Mouse (Mus musculus): ENCODE data around the gene Mrpl36. TPM values are rescaled to one million over a fixed set of nuclear protein-coding genes. Genes with fewer than 3 reads are reported as not detected.

The Mrpl36 gene
- polyA plus RNA-seq, 1 experiment from 2014 or later = 160 TPM

DNA sequence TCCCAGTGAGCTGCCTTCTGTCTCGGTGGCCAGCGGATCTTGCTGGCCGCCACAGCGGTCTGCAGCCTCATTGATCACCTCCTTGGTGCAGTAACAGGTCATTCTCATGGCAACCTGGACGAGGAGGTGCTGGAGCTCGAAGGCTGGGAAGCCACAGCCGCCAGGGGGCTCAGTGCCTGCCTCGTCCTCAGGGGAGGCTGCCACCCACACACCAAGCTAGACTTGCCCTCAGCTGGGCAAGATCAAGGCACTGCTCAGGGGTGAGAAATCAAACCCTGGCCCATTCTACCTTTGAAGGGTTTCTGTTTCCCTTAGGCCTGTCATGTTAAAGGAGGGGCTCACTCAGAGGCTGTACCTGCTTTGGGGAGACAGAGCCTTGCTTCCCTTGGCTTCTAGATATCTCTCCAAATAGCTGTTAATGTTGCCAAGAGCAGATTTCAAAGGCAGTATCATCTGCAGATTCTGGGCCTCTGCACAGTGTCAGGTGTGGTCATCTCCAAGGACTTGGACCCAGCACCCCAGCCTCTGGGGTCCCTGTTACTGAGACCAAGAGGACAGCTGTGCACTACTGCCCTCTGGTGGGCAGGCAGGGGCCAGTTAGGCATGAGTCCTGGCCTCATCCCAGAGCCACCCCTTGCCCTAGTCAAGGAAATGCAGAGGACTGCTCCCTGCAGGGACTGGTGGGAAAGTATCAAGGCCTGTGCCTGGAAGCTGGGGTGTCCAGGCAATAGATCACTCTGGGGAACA lies 18.0 kb upstream of the Mrpl36 start:
- H3K4me3 ChIP-seq (replicated peaks) = no peak overlapping the region
- H3K4me2 ChIP-seq (replicated peaks) = no peak overlapping the region
- H3K36me3 ChIP-seq = no peaks in the 10 kb centered on the region
- peak; percentile 78 for ATAC-seq
- no peaks in the 10 kb centered on the region for H3K9me3 ChIP-seq
- H3K9ac ChIP-seq = no peak overlapping the region
- no peaks in the 10 kb centered on the region for H3K4me1 ChIP-seq (replicated peaks)
- 19% methylated on average over 8 of the region's 8 CpGs for WGBS
- no peak overlapping the region for H3K27ac ChIP-seq
- H3K27me3 ChIP-seq (replicated peaks) = no peaks in the 10 kb centered on the region

DNA sequence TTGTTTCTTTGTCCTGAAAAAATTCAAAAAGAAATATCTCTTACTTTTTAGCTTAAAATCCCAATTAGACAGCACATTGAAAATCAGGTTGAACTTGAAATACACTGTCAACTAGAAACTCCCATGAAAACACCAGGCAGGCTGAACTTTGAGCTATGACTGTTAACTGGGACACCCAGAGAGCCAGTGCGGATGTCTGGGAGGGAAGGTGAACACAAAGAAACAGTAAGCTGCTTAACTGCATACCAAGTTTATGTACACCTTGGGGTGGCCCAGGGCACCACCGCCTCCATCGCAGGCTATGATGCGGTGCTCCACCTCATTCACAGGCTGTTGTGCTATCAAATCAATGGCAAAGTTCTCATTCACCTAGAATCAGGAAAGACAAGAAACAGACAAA lies 8.3 kb upstream of the Mrpl36 start:
- no peak overlapping the region for H3K4me2 ChIP-seq (replicated peaks)
- H3K4me3 ChIP-seq (replicated peaks) = no peak overlapping the region
- WGBS = 93% methylated on average over 4 of the region's 4 CpGs
- H3K4me1 ChIP-seq (replicated peaks) = no peaks in the 10 kb centered on the region; the same call in 1 of the 2 replicates
- no peak overlapping the region for H3K9ac ChIP-seq
- no peaks in the 10 kb centered on the region for H3K27me3 ChIP-seq (replicated peaks)
- no peak for ATAC-seq
- peaks cover 41% of the 10 kb centered on the region for H3K36me3 ChIP-seq
- no peaks in the 10 kb centered on the region for H3K9me3 ChIP-seq
- H3K27ac ChIP-seq = no peak overlapping the region

- H3K4me1 ChIP-seq (replicated peaks) = no peaks in the 10 kb centered on the region; the same call in 1 of the 2 replicates
- H3K27me3 ChIP-seq (replicated peaks) = no peaks in the 10 kb centered on the region
- no peak overlapping the region for H3K4me3 ChIP-seq (replicated peaks)
- 88% methylated on average over 10 of the region's 10 CpGs for WGBS
- no peak for ATAC-seq
- H3K36me3 ChIP-seq = peaks cover 44% of the 10 kb centered on the region
- no peak overlapping the region for H3K9ac ChIP-seq
- H3K4me2 ChIP-seq (replicated peaks) = no peak overlapping the region
- no peaks in the 10 kb centered on the region for H3K9me3 ChIP-seq
- H3K27ac ChIP-seq = no peak overlapping the region
These were observed 5.7 kb upstream of the Mrpl36 start for GRCm38 (mm10) chr13:73322626-73323025.

DNA sequence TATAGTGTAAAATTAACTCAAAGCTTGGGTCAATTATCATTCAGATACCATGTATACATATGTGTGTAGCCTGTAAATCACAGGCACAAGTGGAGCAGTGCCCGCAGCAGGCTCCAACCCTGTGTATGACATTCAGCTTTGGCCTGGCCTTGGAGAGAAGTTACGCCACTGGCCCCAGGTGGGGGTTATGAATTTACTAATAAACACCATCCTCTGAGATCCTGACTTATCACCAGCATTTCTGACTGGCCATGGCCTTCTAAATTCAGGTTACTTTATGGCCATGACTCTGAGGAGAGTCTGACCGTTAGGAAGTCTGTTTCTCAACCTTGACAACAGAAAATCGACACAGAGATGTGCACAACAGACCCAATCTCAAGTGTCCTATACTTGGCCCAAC lies 4.9 kb upstream of the Mrpl36 start:
- Histone ChIP-seq H3K4me2 (replicated peaks) (no peak overlapping the region), H3K36me3 (peaks cover 38% of the 10 kb centered on the region), H3K9me3 (no peaks in the 10 kb centered on the region), H3K27ac (no peak overlapping the region), H3K4me3 (replicated peaks) (no peak overlapping the region), H3K4me1 (replicated peaks) (no peaks in the 10 kb centered on the region; the same call in 1 of the 2 replicates), H3K27me3 (replicated peaks) (no peaks in the 10 kb centered on the region), H3K9ac (no peak overlapping the region)
- WGBS = 93% methylated on average over 4 of the region's 4 CpGs
- no peak for ATAC-seq

DNA sequence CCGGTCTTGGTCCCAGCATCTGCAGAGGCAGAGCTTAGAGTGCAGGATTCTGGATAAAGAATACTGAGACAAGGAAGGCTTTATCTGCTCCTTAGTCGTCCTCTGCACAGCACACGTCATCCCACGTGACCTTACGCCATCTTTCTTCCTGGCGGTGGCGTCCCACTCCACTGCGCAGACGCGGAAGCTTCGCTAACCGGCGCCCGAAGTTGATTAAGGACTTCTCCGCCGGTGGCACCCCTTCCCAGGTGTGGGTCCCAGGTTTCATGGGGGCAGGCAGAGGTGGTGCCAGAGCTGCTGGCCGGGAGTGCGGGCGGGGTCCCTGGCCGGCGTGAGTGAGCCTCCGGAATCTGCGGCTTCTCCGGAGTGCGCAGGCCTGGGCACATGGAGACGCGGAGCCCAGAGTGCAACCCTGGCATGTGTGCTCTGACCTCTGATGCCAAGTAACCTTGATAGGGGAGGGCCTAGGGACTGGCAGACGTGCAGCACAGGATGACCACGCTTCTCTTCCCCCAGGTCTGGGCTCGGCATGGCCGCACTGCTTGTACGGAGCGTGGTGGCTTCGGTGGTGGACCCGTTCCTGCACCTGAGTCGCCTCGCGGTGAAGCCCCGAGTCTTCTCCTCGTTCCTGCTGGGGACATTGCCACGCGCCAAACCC lies 2.7 kb downstream of the Mrpl36 start:
- peaks cover 10% of the 10 kb centered on the region for H3K4me1 ChIP-seq (replicated peaks)
- peak; percentile 87 for ATAC-seq
- H3K9ac ChIP-seq = peak overlapping the region; percentile 87
- 0 out of 2 replicates have a peak, but pooled peaks cover 4% of the 10 kb centered on the region for H3K36me3 ChIP-seq
- under 1% methylated on average over 42 of the region's 42 CpGs for WGBS
- H3K4me3 ChIP-seq (replicated peaks) = peak overlapping the region; percentile 72
- peak overlapping the region; percentile 95 for H3K4me2 ChIP-seq (replicated peaks)
- H3K27ac ChIP-seq = peak overlapping the region; percentile 19
- no peaks in the 10 kb centered on the region for H3K27me3 ChIP-seq (replicated peaks)
- no peaks in the 10 kb centered on the region for H3K9me3 ChIP-seq

- peak overlapping the region; percentile 72 for H3K4me3 ChIP-seq (replicated peaks)
- peak overlapping the region; percentile 87 for H3K9ac ChIP-seq
- no peak for ATAC-seq
- H3K27me3 ChIP-seq (replicated peaks) = no peaks in the 10 kb centered on the region
- no peaks in the 10 kb centered on the region for H3K36me3 ChIP-seq
- 0 out of 2 replicates have a peak overlapping the region, but pooled peaks have one; percentile 19 for H3K27ac ChIP-seq
- peaks cover 10% of the 10 kb centered on the region for H3K4me1 ChIP-seq (replicated peaks)
- H3K9me3 ChIP-seq = no peaks in the 10 kb centered on the region
- H3K4me2 ChIP-seq (replicated peaks) = peak overlapping the region; percentile 95
- 57% methylated on average over 3 of the region's 3 CpGs for WGBS
These were observed 3.4 kb downstream of the Mrpl36 start for GRCm38 (mm10) chr13:73331736-73332135.

GRCm38 (mm10) chr13:73336753-73337152 lies 8.4 kb downstream of the Mrpl36 start:
- H3K9ac ChIP-seq = no peak overlapping the region
- H3K4me2 ChIP-seq (replicated peaks) = no peak overlapping the region
- WGBS = 40% methylated on average over 7 of the region's 7 CpGs
- no peak overlapping the region for H3K4me3 ChIP-seq (replicated peaks)
- no peaks in the 10 kb centered on the region for H3K9me3 ChIP-seq
- no peak overlapping the region for H3K27ac ChIP-seq
- no peak for ATAC-seq
- no peaks in the 10 kb centered on the region for H3K36me3 ChIP-seq
- peaks cover 1% of the 10 kb centered on the region for H3K4me1 ChIP-seq (replicated peaks)
- H3K27me3 ChIP-seq (replicated peaks) = no peaks in the 10 kb centered on the region

GRCm38 (mm10) chr13:73345102-73345890 lies 17.0 kb downstream of the Mrpl36 start:
- Histone ChIP-seq H3K4me3 (replicated peaks) (no peak overlapping the region), H3K9ac (no peak overlapping the region), H3K4me1 (replicated peaks) (no peaks in the 10 kb centered on the region), H3K9me3 (no peaks in the 10 kb centered on the region), H3K27me3 (replicated peaks) (no peaks in the 10 kb centered on the region), H3K27ac (no peak overlapping the region), H3K4me2 (replicated peaks) (no peak overlapping the region), H3K36me3 (no peaks in the 10 kb centered on the region)
- no peak for ATAC-seq
- 80% methylated on average over 9 of the region's 9 CpGs for WGBS

DNA sequence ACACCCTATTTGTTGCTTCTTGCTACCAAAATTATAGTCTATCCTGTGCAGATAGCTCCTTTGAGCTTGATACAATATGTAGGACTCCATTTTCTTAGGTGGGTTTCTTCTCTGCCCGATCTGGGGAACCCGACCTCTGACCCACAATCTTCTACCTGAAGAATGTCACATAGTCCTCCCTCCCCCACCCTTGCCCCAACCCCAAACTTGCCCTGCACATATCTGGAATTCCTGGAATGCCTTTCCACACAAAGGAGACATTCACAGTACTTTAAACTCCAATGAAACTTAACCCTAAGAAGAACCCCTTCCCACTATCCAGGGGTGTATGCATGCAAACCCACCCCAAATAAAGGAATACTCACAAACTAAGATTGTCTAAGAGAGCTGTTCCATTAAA lies 17.8 kb downstream of the Mrpl36 start:
- H3K27ac ChIP-seq = no peak overlapping the region
- whole genome bisulfite sequencing = 23% methylated on average over 2 of the region's 2 CpGs
- ATAC-seq = no peak
- H3K9me3 ChIP-seq = no peaks in the 10 kb centered on the region
- H3K9ac ChIP-seq = no peak overlapping the region
- H3K27me3 ChIP-seq (replicated peaks) = no peaks in the 10 kb centered on the region
- no peaks in the 10 kb centered on the region for H3K36me3 ChIP-seq
- no peaks in the 10 kb centered on the region; the same call in 1 of the 2 replicates for H3K4me1 ChIP-seq (replicated peaks)
- H3K4me3 ChIP-seq (replicated peaks) = no peak overlapping the region
- no peak overlapping the region for H3K4me2 ChIP-seq (replicated peaks)

DNA sequence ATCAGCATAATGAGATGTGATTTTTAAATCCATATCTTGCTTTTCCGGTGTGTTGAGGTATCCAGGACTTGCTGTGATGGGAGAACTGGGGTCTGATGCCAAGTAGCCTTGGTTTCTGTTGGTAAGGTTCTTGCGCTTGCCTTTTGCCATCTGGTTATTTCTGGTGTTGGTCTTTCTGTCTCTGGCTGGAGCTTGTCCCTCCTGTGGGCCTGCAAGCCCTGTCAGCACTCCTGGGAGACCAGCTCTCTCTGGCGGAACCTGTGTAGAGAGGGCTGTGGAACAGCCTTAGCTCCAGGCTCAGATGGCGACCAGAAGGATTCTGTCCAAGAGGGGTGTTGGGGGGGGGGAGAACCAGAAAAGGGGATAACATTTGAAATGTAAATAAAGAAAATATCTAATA lies 18.4 kb downstream of the Mrpl36 start:
- Histone ChIP-seq H3K9me3 (no peaks in the 10 kb centered on the region), H3K9ac (no peak overlapping the region), H3K27me3 (replicated peaks) (no peaks in the 10 kb centered on the region), H3K4me2 (replicated peaks) (no peak overlapping the region), H3K4me3 (replicated peaks) (no peak overlapping the region), H3K4me1 (replicated peaks) (no peaks in the 10 kb centered on the region; the same call in 1 of the 2 replicates), H3K27ac (no peak overlapping the region), H3K36me3 (no peaks in the 10 kb centered on the region)
- ATAC-seq = no peak
- 81% methylated on average over 4 of the region's 4 CpGs for WGBS

GRCm38 (mm10) chr13:73347171-73347570 lies 18.9 kb downstream of the Mrpl36 start:
- WGBS = 70% methylated on average over 3 of the region's 3 CpGs
- Histone ChIP-seq H3K4me1 (replicated peaks) (no peaks in the 10 kb centered on the region; the same call in 1 of the 2 replicates), H3K27ac (no peak overlapping the region), H3K27me3 (replicated peaks) (no peaks in the 10 kb centered on the region), H3K36me3 (no peaks in the 10 kb centered on the region), H3K9ac (no peak overlapping the region), H3K4me3 (replicated peaks) (no peak overlapping the region), H3K9me3 (no peaks in the 10 kb centered on the region), H3K4me2 (replicated peaks) (no peak overlapping the region)
- no peak for ATAC-seq

- Histone ChIP-seq H3K4me1 (replicated peaks) (no peaks in the 10 kb centered on the region; the same call in 1 of the 2 replicates), H3K27me3 (replicated peaks) (no peaks in the 10 kb centered on the region), H3K36me3 (no peaks in the 10 kb centered on the region), H3K9me3 (no peaks in the 10 kb centered on the region), H3K4me2 (replicated peaks) (no peak overlapping the region), H3K4me3 (replicated peaks) (no peak overlapping the region), H3K9ac (no peak overlapping the region), H3K27ac (no peak overlapping the region)
- 79% methylated on average over 7 of the region's 7 CpGs for WGBS
- ATAC-seq = no peak
These were observed 19.8 kb downstream of the Mrpl36 start for GRCm38 (mm10) chr13:73347922-73348650.
